Mouse (Mus musculus): ENCODE measurements around the gene Tdrd7.
A peak's percentile ranks its signal among the peaks of the same experiment; 100 is the strongest.

Gene Tdrd7

GRCm38 (mm10) chr4:45972448-45972854 is 7.3 kb downstream of the Tdrd7 start:
- ATAC-seq (ENCODE audit: low TSS enrichment): peak; percentile 87

DNA sequence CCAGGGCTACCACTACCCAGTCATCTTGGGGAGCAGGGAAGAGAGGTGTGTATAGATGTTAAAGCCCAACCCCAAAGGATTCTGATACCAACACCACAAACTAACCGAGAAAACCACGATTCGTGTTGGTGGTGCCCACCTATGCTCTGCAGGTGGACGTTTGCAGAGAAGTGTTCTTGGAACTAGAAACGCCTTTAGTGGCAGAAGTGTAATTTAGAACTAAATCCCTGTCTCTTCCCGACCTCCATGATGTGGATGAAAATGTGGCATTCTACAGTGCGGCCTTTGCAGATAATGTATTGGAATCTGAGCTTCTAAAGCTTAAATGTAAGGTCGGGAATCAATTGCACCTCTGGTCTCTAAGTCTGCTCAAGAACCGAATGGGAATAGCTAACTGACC is 7.8 kb downstream of the Tdrd7 start:
- ATAC-seq (ENCODE audit: low TSS enrichment): no peak; the same call in 1 of the 2 replicates

- ATAC-seq (ENCODE audit: low TSS enrichment): no peak
Measured at GRCm38 (mm10) chr4:45976931-45977667, 12.0 kb downstream of the Tdrd7 start.

GRCm38 (mm10) chr4:45979916-45980315 is 14.8 kb downstream of the Tdrd7 start:
- ATAC-seq (ENCODE audit: low TSS enrichment): no peak

- ATAC-seq (ENCODE audit: low TSS enrichment): no peak
Measured at GRCm38 (mm10) chr4:45981054-45981453, 15.9 kb downstream of the Tdrd7 start.

DNA sequence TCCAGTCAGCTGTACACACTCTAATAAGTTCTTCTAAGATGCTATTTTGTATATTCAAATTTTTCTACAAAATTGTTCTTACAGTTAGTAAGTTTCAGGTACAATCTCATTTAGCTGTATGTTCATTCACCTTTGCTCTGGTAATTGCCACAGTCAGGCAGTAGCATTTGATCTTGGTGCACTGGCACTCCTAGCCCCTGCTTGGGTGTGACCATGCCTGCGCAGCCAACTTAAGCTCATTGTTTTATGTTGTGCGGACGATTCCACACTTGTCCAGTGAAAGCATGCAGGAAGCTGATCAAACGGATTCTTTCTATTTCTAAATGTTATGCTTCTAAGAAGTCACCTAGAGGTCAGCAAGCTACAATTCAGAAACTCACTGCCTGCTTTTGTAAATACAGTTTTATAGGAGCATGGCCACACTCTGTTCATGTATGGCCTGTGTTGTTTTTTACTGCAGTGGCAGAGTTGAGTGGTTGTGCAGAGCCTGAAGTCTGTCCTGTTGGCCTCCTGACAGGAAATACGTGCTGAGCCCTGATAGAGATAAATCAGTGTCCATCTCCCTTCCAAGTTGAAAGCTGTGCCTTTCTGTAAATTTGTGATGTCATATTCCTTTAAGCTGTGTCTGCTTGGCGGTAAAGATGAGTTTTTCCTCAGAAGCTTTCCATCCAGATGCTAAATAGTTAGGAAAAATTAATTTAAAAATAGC is 25.4 kb downstream of the Tdrd7 start:
- no peak for ATAC-seq (ENCODE audit: low TSS enrichment)

GRCm38 (mm10) chr4:45998536-45998935 is 33.4 kb downstream of the Tdrd7 start:
- ATAC-seq (ENCODE audit: low TSS enrichment): peak; percentile 47

- no peak for ATAC-seq (ENCODE audit: low TSS enrichment)
Measured at GRCm38 (mm10) chr4:46008142-46008793, 43.1 kb downstream of the Tdrd7 start.

DNA sequence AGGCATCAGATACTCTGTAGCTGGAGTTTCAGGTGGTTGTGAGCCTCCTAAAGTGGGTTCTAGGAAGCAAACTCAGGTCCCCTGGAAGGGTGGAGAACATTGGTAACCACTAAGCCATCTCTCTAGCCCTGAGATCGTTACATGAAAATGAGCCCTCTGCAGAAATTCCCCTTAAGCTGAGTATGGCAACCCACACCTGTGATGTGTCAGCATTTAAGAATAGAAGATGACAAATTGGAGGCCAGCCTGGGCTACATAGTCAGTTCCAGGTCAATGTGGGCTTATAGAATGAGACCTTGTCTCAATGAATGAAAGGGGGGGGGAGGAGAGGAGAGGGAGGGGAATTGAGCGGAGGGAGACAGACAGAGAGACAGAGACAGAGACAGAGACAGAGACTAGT is 46.6 kb downstream of the Tdrd7 start:
- ATAC-seq (ENCODE audit: low TSS enrichment): no peak

DNA sequence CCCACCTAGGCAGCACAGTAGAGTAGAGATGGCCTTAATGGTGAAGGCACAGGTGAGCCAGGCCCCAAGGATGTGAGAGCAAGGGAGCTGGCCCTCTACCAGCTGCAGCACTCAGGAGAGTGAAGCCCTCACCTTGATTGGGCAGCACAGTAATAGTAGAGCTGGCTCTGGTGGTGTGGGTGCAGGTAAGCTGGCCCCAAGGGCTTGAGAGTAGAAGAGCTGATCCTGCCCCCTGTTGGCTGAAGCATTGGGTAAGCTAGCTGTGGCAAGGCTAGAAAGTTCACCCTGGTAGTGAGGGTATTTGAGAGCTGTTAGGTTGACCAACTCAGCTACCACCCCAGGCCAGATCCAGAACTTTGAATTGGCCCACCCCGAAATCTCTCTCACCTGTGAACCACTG is 50.5 kb downstream of the Tdrd7 start:
- ATAC-seq (ENCODE audit: low TSS enrichment): no peak

- no peak for ATAC-seq (ENCODE audit: low TSS enrichment)
Measured at GRCm38 (mm10) chr4:46023021-46023481, 57.9 kb downstream of the Tdrd7 start.

GRCm38 (mm10) chr4:46025893-46026292 is 60.8 kb downstream of the Tdrd7 start:
- ATAC-seq (ENCODE audit: low TSS enrichment): peak; percentile 67; the same call in 1 of the 2 replicates

- no peak for ATAC-seq (ENCODE audit: low TSS enrichment)
Measured at GRCm38 (mm10) chr4:46028224-46028623, 63.1 kb downstream of the Tdrd7 start.

GRCm38 (mm10) chr4:46028781-46029180 is 63.6 kb downstream of the Tdrd7 start:
- ATAC-seq (ENCODE audit: low TSS enrichment): no peak

DNA sequence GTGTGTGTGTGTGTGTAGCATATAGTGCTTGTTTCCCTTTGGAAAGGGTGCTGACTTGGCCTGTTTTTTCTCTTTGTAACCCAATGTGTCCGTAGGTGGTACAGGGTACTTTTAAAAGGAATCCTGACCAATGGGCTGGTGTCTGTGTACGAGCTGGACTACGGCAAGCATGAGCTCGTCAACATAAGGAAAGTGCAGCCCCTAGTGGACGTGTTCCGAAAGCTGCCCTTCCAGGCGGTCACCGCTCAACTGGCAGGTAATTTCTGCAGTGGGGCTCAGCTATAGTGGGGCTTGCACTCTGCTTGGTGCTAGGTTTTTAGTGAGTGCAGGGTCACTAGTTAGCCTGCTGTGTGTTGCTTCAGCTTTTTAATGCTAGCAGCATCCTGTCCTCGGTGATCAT is 64.4 kb downstream of the Tdrd7 start:
- ATAC-seq (ENCODE audit: low TSS enrichment): 0 out of 2 replicates have a peak, but pooled peaks have one; percentile 55

DNA sequence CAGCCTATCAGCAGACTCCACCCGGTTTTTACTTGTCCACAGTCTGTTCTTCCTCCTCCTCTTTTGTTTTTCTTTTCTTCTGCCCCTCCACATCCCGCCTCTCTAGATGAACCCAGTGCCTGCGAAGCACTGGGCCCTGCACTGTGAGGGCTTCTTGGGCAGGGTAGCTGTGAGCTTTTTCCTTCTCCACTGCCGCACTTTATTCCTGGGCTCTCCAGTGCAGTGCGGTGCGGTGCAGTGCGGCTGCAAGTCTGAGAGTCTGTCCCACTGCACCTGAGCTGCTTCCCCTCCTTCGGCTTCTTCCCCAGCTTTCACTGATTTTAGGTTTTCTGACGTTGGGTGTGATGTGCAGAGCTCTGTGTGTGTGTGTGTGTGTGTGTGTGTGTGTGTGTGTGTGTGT is 67.3 kb downstream of the Tdrd7 start:
- ATAC-seq (ENCODE audit: low TSS enrichment): no peak

GRCm38 (mm10) chr4:46033197-46033596 is 68.1 kb downstream of the Tdrd7 start:
- ATAC-seq (ENCODE audit: low TSS enrichment): no peak

DNA sequence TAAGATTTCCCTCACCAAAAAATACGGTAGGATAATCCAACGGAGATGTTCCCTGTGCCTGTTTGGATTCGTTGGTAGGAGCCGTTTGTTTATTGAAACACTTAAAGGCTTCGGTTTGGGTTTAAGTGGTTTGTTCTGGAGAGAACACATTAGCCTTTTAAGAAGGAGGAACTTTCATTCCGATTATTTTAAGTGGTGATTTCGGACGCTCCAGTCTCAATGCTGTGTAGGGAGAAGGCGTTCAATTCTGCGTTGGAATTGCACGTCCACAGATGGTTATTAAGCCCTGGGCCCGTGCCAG is 73.4 kb downstream of the Tdrd7 start:
- ATAC-seq (ENCODE audit: low TSS enrichment): no peak

DNA sequence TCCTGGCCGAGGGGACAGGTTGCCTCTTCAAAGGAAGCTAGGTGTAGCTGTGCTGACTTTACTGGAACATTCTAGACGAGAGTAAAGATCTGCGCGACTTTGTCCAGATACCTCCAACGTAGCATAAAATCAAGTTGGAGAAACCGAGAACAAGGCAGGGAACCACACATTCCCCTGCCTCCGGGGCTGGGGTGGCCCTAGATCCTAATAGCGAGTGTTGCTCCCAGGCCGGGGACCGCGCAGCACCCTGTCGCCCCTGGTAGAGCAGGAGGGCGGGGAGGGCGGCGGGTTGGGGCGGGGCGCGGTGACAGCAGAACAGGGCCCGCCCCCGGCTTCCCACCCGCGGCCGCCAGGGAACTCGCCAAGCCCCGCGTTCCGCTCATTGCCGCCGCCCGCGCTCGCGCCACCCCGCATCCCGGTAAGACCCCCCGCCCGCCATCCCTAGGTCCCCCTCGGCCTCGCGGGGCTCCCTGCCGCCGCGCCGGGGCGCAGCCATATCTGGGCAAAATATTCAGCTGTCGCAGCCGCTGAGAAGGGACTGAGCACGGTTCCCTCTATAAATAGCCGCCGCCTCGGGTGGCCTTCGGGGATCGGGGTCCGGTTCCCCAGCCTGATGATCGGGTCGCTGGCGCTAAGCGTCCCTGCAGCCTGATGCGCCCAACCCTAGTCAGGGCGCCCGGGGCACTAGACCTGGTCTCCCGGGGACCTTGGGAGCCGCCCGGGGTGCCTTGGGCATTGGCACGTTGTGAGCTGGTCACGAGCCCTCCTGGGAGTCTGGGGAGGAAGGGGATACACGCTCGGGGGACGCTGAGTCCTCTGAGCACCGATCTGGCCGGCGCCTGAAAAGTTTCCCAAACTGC is 74.0 kb downstream of the Tdrd7 start, which contains the start of gene Tmod1:
TSS of gene Tmod1 (plus strand) at position 44 of the 860 bp plus-strand sequence.
- peak; percentile 42 for ATAC-seq (ENCODE audit: low TSS enrichment)

- no peak for ATAC-seq (ENCODE audit: low TSS enrichment)
Measured at GRCm38 (mm10) chr4:46039899-46040298, 74.8 kb downstream of the Tdrd7 start.

DNA sequence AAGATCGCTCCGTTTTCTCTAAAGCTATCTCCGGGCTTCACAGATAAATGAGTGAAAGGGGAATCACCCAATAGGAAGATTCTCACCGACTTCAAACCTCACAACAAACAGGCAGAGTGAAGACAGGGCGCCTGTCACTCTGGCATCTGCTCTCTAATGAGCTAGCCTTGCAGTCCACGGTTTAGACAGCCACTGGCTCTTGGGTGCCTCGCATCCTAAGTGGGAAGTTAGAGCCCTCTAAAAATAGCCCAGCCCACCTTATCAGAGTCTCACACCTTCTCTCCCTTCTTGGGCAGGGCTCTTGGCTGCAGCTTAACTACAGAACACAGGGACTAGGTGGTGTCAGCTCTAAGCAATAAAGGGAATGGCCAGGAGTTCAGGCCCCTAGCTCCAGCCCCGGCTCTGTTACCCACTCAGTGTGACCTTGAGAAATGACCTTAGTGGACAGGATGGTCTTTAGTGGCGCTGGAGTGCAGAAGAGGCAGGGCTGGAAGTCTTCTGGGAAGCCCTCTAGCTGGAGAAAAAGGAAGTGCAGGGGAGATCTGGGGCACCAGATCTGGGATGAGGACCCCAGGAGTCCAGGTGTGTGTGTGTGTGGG is 75.6 kb downstream of the Tdrd7 start:
- peak; percentile 53 for ATAC-seq (ENCODE audit: low TSS enrichment)

Data from frontal cortex, adult (tissue).